In genomic region chr2:95448897-95449296, GRCm38 (mm10) we compare ENCODE assay signal across 11 mouse cellular contexts.
DNase-seq lines count a peak whose midpoint lies in the region; ATAC-seq lines count a peak whose summit lies in the region.
"Had no signal": no experiment of that assay in that cellular context is flagged by ENCODE, and none has a peak within 500 bp of the region (broad histone marks: within the 10 kb centered on the region; RNA-seq: fewer than 3 reads in every experiment).

No protein-coding gene starts in this region.

- 0% methylated on average over 1 of the region's 1 CpGs for WGBS in hindbrain, embryonic 10.5 days
- WGBS in midbrain, embryonic 11.5 days = 0% methylated on average over 1 of the region's 1 CpGs

- H3K9ac ChIP-seq in midbrain, embryonic 11.5 days (ENCODE audit: low read length) = no peak overlapping the region

- peaks cover 5% of the 10 kb centered on the region for H3K4me1 ChIP-seq in hindbrain, embryonic 10.5 days (replicated peaks)
- peaks cover 3% of the 10 kb centered on the region for H3K4me1 ChIP-seq in midbrain, embryonic 11.5 days (ENCODE audit: control insufficient read depth, insufficient read depth, low read length)

- peak; percentile 91 for ATAC-seq in midbrain, embryonic 11.5 days (ENCODE audit: low FRiP score)

- H3K4me3 ChIP-seq in hindbrain, embryonic 10.5 days = no peak overlapping the region
- no peak overlapping the region for H3K4me3 ChIP-seq in midbrain, embryonic 11.5 days (ENCODE audit: low read depth, low read length)

- H3K36me3 ChIP-seq in hindbrain, embryonic 10.5 days = no peaks in the 10 kb centered on the region
- no peaks in the 10 kb centered on the region for H3K36me3 ChIP-seq in midbrain, embryonic 11.5 days (ENCODE audit: control insufficient read depth, insufficient read depth, low read length)

- no peaks in the 10 kb centered on the region for H3K27me3 ChIP-seq in hindbrain, embryonic 10.5 days (ENCODE audit: insufficient read depth, poor library complexity, severe bottlenecking)
- H3K27me3 ChIP-seq in midbrain, embryonic 11.5 days (ENCODE audit: control insufficient read depth, insufficient read depth, low read length) = no peaks in the 10 kb centered on the region

- no peaks in the 10 kb centered on the region for H3K9me3 ChIP-seq in hindbrain, embryonic 10.5 days
- H3K9me3 ChIP-seq in midbrain, embryonic 11.5 days (ENCODE audit: control insufficient read depth, low read length) = no peaks in the 10 kb centered on the region

- peak; percentile 82 for DNase-seq in ES-CJ7 (ENCODE audit: low read depth, low spot score)
- DNase-seq in embryo, embryonic 10.5 days (ENCODE audit: low spot score) = peak; percentile 69
- peak; percentile 20 for DNase-seq in hindbrain, embryonic 10.5 days (ENCODE audit: low spot score)
- DNase-seq in midbrain, embryonic 11.5 days (ENCODE audit: low spot score, missing footprints) = peak; percentile 81
- DNase-seq in spleen, postnatal 10 days (ENCODE audit: low spot score in 2 of 2) = no peak
- no peak for DNase-seq in thymus, postnatal 36 days
- DNase-seq in urinary bladder, postnatal 4 days (ENCODE audit: low spot score in 2 of 2) = no peak
- no peak for DNase-seq in heart, postnatal 14 days
- DNase-seq: cerebellum, adult 11 months; heart, adult 18-20 months; kidney, postnatal 4 days had no signal

- no peak overlapping the region for H3K4me2 ChIP-seq in midbrain, embryonic 11.5 days

- no peak overlapping the region for H3K27ac ChIP-seq in hindbrain, embryonic 10.5 days
- H3K27ac ChIP-seq in midbrain, embryonic 11.5 days (ENCODE audit: low read depth, low read length) = no peak overlapping the region

- intact Hi-C loops in heart, postnatal 14 days (cut with DNase I) = no loop called here

Comparison
In these comparisons a context has a peak if more than half of its experiments do, and no peak if none do; other contexts are left out.
1. DNase-seq: peak in ES-CJ7 (single experiment), embryo, embryonic 10.5 days (single experiment), hindbrain, embryonic 10.5 days (single experiment) and midbrain, embryonic 11.5 days (single experiment); none in spleen, postnatal 10 days (0 of 2), thymus, postnatal 36 days (0 of 2), urinary bladder, postnatal 4 days (0 of 2) and heart, postnatal 14 days (0 of 2).